Mouse (Mus musculus) E14TG2a.4 (cell line): ENCODE measurements at regions not wholly inside any gene's neighbourhood (a gene's known extent, or its start where the extent isn't known, plus 50 kb on each side); places are given as distances from the start of the nearest gene placed in this dataset.

Experiments used
- CTCF ChIP-seq: conservative IDR thresholded peaks from 2 replicates; pipeline ENCODE4 v1.5.1; 2014; ENCODE audit warnings: low read length
- POU5F1 ChIP-seq: IDR thresholded peaks from 2 replicates; pipeline ENCODE4 v1.6.1; 2014; ENCODE audit warnings: low read length, borderline replicate concordance

GRCm38 (mm10) chr7:36462422-36462833 is 235.5 kb upstream of the Tshz3 start:
- TF ChIP-seq POU5F1, result no peak
- TF ChIP-seq CTCF, result no peak
